Mouse (Mus musculus) brown adipose tissue, adult 24 weeks (tissue): ENCODE measurements around the gene Cacna1d. TPM values are rescaled to one million over a fixed set of nuclear protein-coding genes. Genes with fewer than 3 reads are reported as not detected.

Experiments used
- H3K27ac ChIP-seq: fragments of 200-500 bp; replicated peaks from 2 replicates; pipeline ENCODE4 v1.5.1; 2012; ENCODE audit warnings: low read depth, mild to moderate bottlenecking, low read length
- H3K4me1 ChIP-seq: fragments of 200-500 bp; 2 replicates; pipeline ENCODE4 v1.6.1; 2012; ENCODE audit warnings: low read length, mixed read lengths; ENCODE audit not compliant: control insufficient read depth, insufficient read depth, insufficient read length
- H3K4me3 ChIP-seq: fragments of 200-500 bp; 2 replicates; pipeline ENCODE4 v1.5.1; 2012; ENCODE audit warnings: low read depth, mild to moderate bottlenecking, low read length, moderate library complexity; ENCODE audit not compliant: insufficient read depth
- polyA plus RNA-seq: library from polyadenylated mRNA; stranded (reverse); fragments of >200 nt; gene quantifications from 2 replicates; pipeline ENCODE4 v1.2.4, GENCODE M21; 2012; ENCODE audit not compliant: missing spikeins, insufficient read depth, insufficient read length

Gene Cacna1d
- polyA plus RNA-seq, 1 experiment = not detected

DNA sequence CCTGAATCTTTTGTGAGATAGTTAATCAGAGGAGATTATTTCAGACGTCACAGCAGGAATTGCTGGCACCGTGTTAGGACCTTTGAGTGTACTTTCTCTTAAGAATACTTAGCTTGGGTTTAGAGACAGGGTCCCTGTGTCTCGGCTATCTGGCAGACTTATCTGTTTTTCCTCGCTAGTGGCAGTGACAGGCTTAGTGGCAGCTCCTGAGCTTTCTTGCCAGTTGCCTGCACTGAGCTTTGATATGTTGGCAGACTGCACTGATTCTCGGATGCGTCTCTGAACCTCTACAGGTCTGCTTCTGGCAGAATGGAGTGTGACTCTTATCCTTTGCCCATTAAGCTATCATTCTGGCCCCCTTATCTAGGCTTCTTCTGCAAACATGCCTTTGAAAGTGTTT, 3.7 kb upstream of the Cacna1d start:
- no peak overlapping the region for H3K27ac ChIP-seq
- H3K4me3 ChIP-seq = no peak overlapping the region
- H3K4me1 ChIP-seq = no peaks in the 10 kb centered on the region

- no peaks in the 10 kb centered on the region for H3K4me1 ChIP-seq
- no peak overlapping the region for H3K4me3 ChIP-seq
- no peak overlapping the region for H3K27ac ChIP-seq
Observed at GRCm38 (mm10) chr14:30493276-30493675, 2.0 kb upstream of the Cacna1d start.

DNA sequence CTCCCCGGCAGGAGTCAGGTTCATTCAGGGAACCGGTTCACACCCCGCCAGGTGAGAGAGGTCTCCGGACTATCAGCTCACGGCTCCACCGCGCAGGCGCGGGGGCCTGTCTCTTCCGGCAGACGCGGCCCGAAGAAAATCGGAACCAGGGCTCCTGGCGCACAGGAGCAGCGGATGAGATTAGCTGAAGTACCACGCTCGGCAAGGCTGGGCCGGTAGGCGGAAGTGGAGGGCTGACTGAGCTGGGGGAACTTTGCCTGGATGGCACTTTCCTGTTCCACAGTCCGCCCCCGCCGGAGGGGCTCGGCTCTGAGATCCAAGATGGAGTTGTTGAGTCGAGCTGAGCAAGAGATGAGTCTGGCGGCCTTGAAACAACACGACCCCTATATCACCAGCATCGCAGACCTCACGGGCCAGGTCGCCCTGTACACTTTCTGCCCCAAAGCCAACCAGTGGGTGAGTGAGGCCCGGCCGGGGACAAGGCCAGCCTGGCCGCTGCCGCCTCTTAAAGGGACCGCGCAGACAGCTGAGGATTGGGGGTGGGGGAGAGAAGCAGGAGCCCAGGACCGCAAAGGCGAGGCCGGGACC, 11.8 kb downstream of the Cacna1d start, which contains the start of gene Dcp1a:
Gene Dcp1a, plus strand, starts transcription at position 175 of the 588 bp plus-strand sequence.
- H3K4me1 ChIP-seq = no peaks in the 10 kb centered on the region
- H3K27ac ChIP-seq = peak within 1 kb of the TSS; percentile 88
- H3K4me3 ChIP-seq = peak within 1 kb of the TSS; percentile 82

DNA sequence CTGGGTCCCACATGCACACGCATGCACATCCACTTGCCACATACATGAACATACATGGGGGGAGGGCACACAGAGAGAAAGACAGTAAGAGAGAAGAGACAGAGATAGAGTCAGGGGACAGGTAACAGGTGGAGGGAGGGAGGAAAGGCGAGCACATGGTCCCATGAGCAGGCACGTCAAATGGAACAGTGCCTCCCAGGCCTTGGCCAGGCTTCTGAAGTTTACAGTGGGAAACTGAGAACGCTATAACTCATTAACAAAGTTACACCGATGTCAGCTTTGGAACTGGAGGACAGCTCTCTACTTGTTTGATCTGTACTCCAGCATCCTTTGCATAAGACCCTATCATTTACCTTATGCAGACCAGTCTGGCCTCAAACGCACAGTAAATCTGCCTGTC, 16.8 kb downstream of the Cacna1d start:
- no peak overlapping the region for H3K4me3 ChIP-seq
- H3K27ac ChIP-seq = no peak overlapping the region
- no peaks in the 10 kb centered on the region for H3K4me1 ChIP-seq

DNA sequence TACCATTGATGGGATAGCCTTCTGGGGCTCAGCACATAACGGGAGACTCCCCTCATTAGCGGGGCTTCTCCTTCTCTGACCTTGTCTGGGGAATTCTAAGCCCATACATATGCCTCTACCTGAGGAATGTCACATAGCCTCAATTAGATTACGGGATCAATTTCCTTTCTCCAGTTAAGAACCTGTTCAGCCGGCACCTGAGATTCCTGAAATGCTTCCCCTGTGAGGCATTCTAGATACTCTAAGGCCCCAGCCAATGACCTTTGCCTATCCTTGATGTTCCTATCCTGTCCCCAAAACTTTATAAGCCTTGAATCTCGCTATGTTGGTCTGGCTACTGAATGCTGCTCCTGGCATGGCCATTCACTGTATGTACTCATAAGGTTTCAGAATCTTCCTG, 17.6 kb downstream of the Cacna1d start:
- H3K4me3 ChIP-seq = no peak overlapping the region
- H3K27ac ChIP-seq = no peak overlapping the region
- no peaks in the 10 kb centered on the region for H3K4me1 ChIP-seq

DNA sequence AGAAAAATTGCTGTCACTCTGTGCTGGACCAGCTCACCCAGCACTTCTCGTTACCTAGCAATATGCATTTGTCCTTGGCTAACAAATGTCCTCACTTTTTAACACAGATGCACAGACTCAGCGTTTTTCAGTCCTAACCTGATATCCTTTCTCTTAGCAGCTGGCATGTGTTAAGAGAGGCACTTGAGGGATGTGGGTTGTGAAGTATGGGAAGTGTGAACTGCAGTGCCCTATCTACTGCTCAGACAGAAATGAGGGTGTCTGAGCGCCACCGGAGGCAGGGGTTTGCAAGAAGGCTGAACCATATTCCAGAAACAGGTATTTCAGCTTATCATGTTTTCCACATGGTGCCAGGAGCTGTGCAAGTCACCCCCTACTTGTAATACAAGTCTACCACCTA, 27.9 kb downstream of the Cacna1d start:
- H3K4me3 ChIP-seq = no peak overlapping the region
- no peaks in the 10 kb centered on the region for H3K4me1 ChIP-seq
- no peak overlapping the region for H3K27ac ChIP-seq

GRCm38 (mm10) chr14:30459891-30460523, 31.2 kb downstream of the Cacna1d start:
- Histone ChIP-seq H3K4me1 (no peaks in the 10 kb centered on the region), H3K27ac (no peak overlapping the region), H3K4me3 (no peak overlapping the region)

DNA sequence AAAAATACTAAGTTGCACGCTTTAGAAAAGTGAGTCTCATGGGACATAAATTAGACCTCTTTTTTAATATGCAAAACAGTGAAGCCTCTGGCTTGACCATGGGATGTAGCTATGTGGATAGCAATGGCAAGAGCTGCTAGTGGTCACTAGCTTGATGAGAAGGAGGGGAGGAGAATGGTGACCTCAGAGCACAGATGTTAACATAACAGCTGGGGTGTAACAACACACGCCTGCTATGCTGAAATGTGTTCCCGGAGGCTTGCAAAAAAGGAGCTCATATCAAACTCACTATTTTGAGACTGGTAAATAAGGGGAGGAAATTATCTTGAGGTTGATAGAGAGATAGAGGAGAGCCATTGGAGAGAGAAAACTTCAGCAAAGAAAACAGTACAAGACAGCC, 32.4 kb downstream of the Cacna1d start:
- Histone ChIP-seq H3K27ac (no peak overlapping the region), H3K4me1 (no peaks in the 10 kb centered on the region), H3K4me3 (no peak overlapping the region)

- Histone ChIP-seq H3K4me3 (no peak overlapping the region), H3K4me1 (no peaks in the 10 kb centered on the region), H3K27ac (peak overlapping the region; percentile 70)
Observed at GRCm38 (mm10) chr14:30457897-30458296, 33.4 kb downstream of the Cacna1d start.

- Histone ChIP-seq H3K4me1 (no peaks in the 10 kb centered on the region), H3K4me3 (no peak overlapping the region), H3K27ac (peak overlapping the region; percentile 48)
Observed at GRCm38 (mm10) chr14:30457436-30457835, 33.8 kb downstream of the Cacna1d start.

DNA sequence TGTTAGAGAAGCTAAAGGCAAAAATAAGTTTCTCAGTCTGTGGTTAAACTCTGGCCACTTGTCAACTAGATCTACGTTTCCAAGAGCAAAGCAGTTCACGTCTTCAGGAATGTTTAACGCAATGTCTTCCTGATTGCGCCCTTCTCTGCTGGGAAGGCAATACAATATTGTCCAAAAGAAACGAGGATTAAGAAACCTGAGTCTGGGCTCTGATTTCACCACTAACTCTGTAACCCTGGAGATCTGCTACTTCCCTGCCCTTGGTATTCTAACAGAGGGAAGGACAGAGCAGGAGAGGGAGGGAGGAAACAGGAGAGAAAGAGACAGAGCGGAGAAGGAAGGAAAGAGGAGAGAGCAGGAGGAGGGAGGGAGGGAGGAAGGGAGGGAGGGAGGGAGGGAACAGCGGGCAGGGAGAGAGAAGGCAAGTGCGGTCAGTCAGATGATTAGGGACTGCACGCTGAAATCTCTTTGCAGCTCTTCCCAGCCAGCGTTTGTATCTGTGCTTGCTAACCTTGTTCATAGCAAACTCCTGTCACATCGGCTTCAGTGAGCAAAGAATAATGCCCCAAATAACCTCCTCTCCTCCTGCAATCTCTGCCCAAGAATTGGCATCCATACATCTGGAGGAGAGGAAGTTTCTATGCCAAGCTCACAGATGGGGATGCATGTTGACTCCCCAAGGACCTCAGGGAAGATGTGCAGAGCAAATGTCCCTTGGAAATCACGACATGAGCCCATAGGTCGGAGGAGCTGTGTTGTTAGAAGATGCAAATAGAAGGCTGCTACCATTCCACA, 35.3 kb downstream of the Cacna1d start:
- Histone ChIP-seq H3K27ac (no peak overlapping the region), H3K4me3 (no peak overlapping the region), H3K4me1 (no peaks in the 10 kb centered on the region)

- H3K27ac ChIP-seq = no peak overlapping the region
Observed at GRCm38 (mm10) chr14:30439915-30440314, 51.3 kb downstream of the Cacna1d start.

DNA sequence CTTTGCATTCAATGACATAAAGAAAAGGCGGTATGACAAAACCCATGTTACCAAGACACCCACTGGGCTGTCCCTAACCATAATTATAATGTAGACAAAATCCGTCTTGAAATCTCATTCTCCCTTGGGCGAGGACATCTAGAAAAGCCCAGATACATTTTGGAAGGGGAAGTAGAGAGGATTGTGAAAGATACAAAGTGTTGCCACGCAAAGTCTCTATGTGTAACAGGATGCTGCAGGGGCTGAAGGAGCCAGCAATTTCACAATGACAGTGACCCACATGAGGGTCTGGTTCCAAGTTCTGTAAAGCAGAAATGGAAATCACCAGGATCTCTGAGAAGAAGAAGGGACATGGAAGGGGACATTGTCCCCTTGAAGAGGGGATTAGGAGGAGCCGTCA, 55.9 kb downstream of the Cacna1d start:
- H3K4me1 ChIP-seq = no peaks in the 10 kb centered on the region
- H3K27ac ChIP-seq = no peak overlapping the region
- H3K4me3 ChIP-seq = no peak overlapping the region

More at GRCm38 (mm10) chr14:30439915-30440314, 51.3 kb downstream of the Cacna1d start:
- Histone ChIP-seq H3K4me3 (no peak overlapping the region), H3K4me1 (no peaks in the 10 kb centered on the region)

DNA sequence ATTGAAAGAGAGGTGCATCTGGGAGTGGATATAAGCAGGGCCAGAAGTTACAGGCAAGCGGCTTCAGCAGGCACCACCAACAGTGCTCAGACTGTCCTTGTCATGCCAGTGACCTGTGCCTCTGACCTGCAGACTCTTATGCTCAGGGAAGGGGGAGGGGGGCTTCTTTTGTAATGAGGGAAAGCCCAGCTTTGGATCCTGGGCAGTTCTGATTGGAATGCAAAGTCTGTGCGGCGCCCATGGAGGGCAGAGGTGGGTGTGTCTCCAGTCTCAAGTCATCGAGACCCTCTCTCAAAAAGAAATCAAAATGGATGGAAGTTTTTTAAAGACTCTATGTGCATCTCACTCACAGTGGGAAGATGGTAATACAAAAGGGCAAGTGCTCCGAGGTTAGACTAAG, 60.8 kb downstream of the Cacna1d start:
- no peak overlapping the region for H3K27ac ChIP-seq
- H3K4me3 ChIP-seq = no peak overlapping the region
- H3K4me1 ChIP-seq = no peaks in the 10 kb centered on the region

GRCm38 (mm10) chr14:30430026-30430425, 61.2 kb downstream of the Cacna1d start:
- H3K4me3 ChIP-seq = no peak overlapping the region
- H3K4me1 ChIP-seq = no peaks in the 10 kb centered on the region
- H3K27ac ChIP-seq = no peak overlapping the region
